Mouse (Mus musculus) bone marrow, adult 2 months (tissue): ENCODE data around the gene Dlx3.

Experiments used
- CTCF ChIP-seq: fragments of 200-500 bp; IDR thresholded peaks from 2 replicates; pipeline ENCODE4 v1.5.1; 2011; ENCODE audit warnings: low read length, control low read depth; ENCODE audit not compliant: control insufficient read depth, insufficient read depth
- POLR2A ChIP-seq: fragments of 200-500 bp; IDR thresholded peaks from 2 replicates; pipeline ENCODE4 v1.6.1; 2011; ENCODE audit warnings: low read depth, mild to moderate bottlenecking, control low read depth, low read length, borderline replicate concordance; ENCODE audit not compliant: control insufficient read depth

DNA sequence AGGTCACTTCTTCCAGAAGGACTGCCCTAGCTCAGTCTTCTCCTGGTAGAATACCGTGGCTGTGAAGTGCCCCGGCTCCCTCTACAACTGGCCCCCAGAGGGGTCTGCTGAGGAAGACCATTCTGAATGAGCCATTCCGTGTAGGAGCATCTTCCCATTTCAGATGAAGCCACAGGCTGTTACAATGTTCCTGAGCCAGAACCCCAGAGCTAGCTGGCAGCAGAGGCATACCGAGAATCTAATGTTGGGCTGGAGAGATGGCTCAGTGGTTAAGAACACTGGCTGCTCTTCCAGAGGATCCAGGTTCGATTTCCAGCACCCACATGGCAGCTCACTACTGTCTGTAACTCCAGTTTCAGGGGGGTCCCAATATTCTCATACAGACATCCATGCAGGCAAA is 20.0 kb downstream of the Dlx3 start:
- TF ChIP-seq POLR2A (no peak), CTCF (no peak)
